Mouse (Mus musculus) limb, embryonic 15.5 days (tissue): ENCODE results near the gene Coro6. TPM values are rescaled to one million over a fixed set of nuclear protein-coding genes. Genes with fewer than 3 reads are reported as not detected.
A peak's percentile ranks its signal among the peaks of the same experiment; 100 is the strongest.

Experiments used
- ATAC-seq: fragments of 200-750 bp; cut with Nextera tagmentation; 2 replicates; pipeline ENCODE4 v1.8.0; 2017; ENCODE audit warnings: low read depth, moderate TSS enrichment; ENCODE audit not compliant: insufficient number of reproducible peaks, low FRiP score, low TSS enrichment
- H3K27ac ChIP-seq: fragments of 300-500 bp; sonication (generic); 2 replicates; pipeline ENCODE4 v1.5.1; 2015; ENCODE audit warnings: moderate library complexity, mild to moderate bottlenecking, inconsistent platforms
- H3K27me3 ChIP-seq: fragments of 300-500 bp; sonication (generic); 2 replicates; pipeline ENCODE4 v1.6.1; 2015; ENCODE audit warnings: inconsistent platforms
- H3K36me3 ChIP-seq: fragments of 300-500 bp; sonication (generic); 2 replicates; pipeline ENCODE4 v1.6.1; 2015; ENCODE audit warnings: inconsistent platforms
- H3K4me1 ChIP-seq: fragments of 300-500 bp; sonication (generic); 2 replicates; pipeline ENCODE4 v1.6.1; 2015; ENCODE audit warnings: inconsistent platforms
- H3K4me2 ChIP-seq: fragments of 300-500 bp; sonication (generic); 2 replicates; pipeline ENCODE4 v1.6.1; 2015; ENCODE audit warnings: mild to moderate bottlenecking, inconsistent platforms
- H3K4me3 ChIP-seq: fragments of 300-500 bp; sonication (generic); 2 replicates; pipeline ENCODE4 v1.5.1; 2015; ENCODE audit warnings: mild to moderate bottlenecking, inconsistent platforms
- H3K9ac ChIP-seq: fragments of 300-500 bp; sonication (generic); 2 replicates; pipeline ENCODE4 v1.6.1; 2015; ENCODE audit warnings: inconsistent platforms
- H3K9me3 ChIP-seq: fragments of 300-500 bp; sonication (generic); 2 replicates; pipeline ENCODE4 v1.6.1; 2016; ENCODE audit warnings: inconsistent platforms
- WGBS: fragments of 180-500 bp; shearing (Covaris S2); methylation state at CpG from one replicate; pipeline ENCODE4 v1.1.7; 2015; 5-methylcytosine and 5-hydroxymethylcytosine counted together
- polyA plus RNA-seq: library from polyadenylated mRNA; unstranded; fragments of >200 nt; fragmentation: Nextera tagmentation; extraction: Ambion mirVana; gene quantifications from 2 replicates; pipeline ENCODE4 v1.2.1, GENCODE M21; 2015

Gene Coro6
- polyA plus RNA-seq, 1 experiment from 2014 or later = 2.2 TPM

DNA sequence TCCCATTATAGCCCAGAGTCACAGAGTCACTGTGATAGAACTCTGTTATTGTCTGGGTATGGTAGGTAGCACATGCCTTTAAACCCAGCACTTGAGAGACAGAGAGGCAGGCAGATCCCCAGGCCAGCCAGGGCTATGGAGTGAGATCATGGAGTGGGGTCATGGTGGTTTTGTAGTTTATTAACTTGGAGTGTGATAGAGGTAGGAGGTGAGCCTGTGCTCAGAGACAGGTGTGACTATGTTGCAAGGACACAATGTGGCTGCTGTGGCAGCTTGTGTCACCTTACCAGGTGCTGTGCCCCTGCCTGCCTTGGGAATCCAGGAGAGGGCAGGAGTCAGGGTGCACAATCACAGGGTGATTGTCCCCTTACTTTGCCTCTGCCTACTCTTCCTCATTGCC, 33.3 kb downstream of the Coro6 start:
- no peaks in the 10 kb centered on the region for H3K9me3 ChIP-seq
- H3K4me1 ChIP-seq = peaks cover 77% of the 10 kb centered on the region
- H3K27ac ChIP-seq = no peak overlapping the region
- H3K4me2 ChIP-seq = no peak overlapping the region
- H3K9ac ChIP-seq = no peak overlapping the region; the same call in 1 of the 2 replicates
- no peak for ATAC-seq
- no peak overlapping the region for H3K4me3 ChIP-seq
- peaks cover 14% of the 10 kb centered on the region for H3K36me3 ChIP-seq
- H3K27me3 ChIP-seq = no peaks in the 10 kb centered on the region

DNA sequence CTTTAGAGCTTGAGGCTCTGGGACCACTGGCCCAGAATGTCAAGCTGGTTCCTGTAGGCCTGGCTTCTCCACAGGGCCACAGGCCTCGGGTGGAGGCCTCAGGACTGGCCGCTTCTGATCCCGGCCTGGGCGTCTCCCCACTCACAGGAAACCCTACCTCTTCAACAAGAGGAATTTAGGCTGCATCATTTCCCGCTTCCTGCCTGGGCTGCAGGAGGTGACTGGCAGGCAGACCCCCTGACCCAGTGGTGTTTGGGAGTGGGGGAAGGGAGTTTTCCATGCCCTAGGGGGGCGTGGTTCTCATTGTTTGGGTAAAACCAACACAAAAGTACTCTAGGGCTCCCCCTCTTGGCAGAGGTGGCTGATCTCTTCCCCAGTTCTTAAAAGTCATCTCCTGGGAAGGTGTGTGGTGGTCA, 35.1 kb downstream of the Coro6 start:
- Histone ChIP-seq H3K36me3 (peaks cover 22% of the 10 kb centered on the region), H3K27me3 (no peaks in the 10 kb centered on the region), H3K4me3 (no peak overlapping the region), H3K27ac (peak overlapping the region; percentile 65), H3K9ac (no peak overlapping the region), H3K9me3 (no peaks in the 10 kb centered on the region), H3K4me1 (peaks cover 67% of the 10 kb centered on the region), H3K4me2 (no peak overlapping the region)
- 36% methylated on average over 6 of the region's 6 CpGs for WGBS
- no peak for ATAC-seq

DNA sequence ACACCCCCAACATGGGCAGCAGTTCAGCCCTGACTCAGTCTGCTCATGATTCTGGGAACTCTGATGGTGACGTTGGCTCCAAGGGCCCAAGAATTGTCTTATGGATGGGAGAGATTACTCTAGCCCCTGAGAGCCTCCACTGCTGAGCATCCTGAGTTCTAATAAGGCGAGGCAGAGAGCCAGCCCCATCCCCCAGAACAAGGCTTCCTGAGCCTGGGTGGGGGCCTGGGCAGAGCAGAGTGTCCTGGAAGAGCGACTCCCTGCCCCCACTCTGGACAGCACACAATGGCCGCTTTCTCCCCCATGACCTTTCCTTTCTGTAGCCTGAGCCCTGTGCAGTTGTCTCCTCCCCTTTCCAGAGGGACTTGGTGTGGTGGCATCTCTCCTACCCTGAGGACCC, 35.6 kb downstream of the Coro6 start:
- 73% methylated on average over 4 of the region's 4 CpGs for WGBS
- Histone ChIP-seq H3K9ac (no peak overlapping the region), H3K36me3 (peaks cover 27% of the 10 kb centered on the region)

DNA sequence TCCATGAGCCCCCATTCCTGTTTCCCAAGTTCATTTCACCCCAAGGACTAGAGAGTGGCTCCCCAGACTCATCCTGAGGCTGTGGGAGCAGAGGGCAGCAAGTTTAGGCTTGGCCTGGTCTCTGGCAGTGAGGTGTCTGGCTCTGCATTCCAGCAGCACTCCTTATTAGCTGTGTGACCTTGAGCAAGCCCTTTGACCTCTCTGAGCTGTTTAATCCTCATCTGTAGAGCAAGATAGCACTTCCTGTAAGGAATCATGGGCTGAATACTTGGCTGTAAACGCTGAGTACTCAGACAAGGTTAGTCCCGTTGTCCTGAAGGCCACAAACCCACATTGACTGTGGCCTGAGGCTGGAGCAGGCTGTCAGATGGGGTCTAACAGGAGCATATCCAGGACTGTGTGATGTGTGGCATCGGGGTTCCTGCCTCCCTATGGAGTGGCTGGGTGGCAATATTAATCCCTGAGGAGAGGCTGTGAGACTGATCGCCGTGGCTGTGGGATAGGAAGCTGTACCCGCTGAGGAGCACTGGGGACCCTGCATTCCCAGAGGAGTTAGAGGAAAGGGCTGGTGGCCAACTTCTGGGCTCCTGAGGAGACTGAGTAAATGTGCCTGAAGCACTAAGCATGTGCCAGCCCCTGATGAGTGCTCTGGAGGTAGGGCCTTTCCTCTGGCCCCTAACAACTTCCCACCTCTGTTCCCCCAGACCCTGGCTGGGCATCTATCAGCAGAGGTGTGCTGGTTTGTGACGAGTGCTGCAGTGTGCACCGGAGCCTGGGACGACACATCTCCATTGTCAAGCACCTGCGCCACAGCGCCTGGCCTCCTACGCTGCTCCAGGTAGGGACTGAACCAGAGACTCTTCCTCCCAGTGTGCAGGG, 36.3 kb downstream of the Coro6 start:
- Histone ChIP-seq H3K27me3 (no peaks in the 10 kb centered on the region), H3K9me3 (no peaks in the 10 kb centered on the region), H3K4me2 (no peak overlapping the region), H3K9ac (no peak overlapping the region), H3K27ac (peak overlapping the region; percentile 43; the same call in 1 of the 2 replicates), H3K4me1 (peaks cover 72% of the 10 kb centered on the region), H3K4me3 (no peak overlapping the region), H3K36me3 (peaks cover 34% of the 10 kb centered on the region)
- WGBS = 76% methylated on average over 12 of the region's 12 CpGs
- no peak for ATAC-seq

More for the DNA sequence above, 35.6 kb downstream of the Coro6 start:
- Histone ChIP-seq H3K4me3 (no peak overlapping the region), H3K4me2 (no peak overlapping the region), H3K27ac (peak overlapping the region; percentile 43; the same call in 1 of the 2 replicates), H3K27me3 (no peaks in the 10 kb centered on the region), H3K9me3 (no peaks in the 10 kb centered on the region), H3K4me1 (peaks cover 67% of the 10 kb centered on the region)
- ATAC-seq = no peak

- Histone ChIP-seq H3K9ac (no peak overlapping the region), H3K9me3 (no peaks in the 10 kb centered on the region), H3K4me2 (no peak overlapping the region), H3K36me3 (peaks cover 42% of the 10 kb centered on the region), H3K4me3 (no peak overlapping the region), H3K27ac (no peak overlapping the region), H3K4me1 (peaks cover 64% of the 10 kb centered on the region), H3K27me3 (no peaks in the 10 kb centered on the region)
- ATAC-seq = no peak
- 82% methylated on average over 7 of the region's 7 CpGs for WGBS
Measured at GRCm38 (mm10) chr11:77499354-77499753, 37.1 kb downstream of the Coro6 start.

GRCm38 (mm10) chr11:77500361-77501325, 38.4 kb downstream of the Coro6 start:
- H3K4me1 ChIP-seq = peaks cover 51% of the 10 kb centered on the region
- WGBS = 75% methylated on average over 17 of the region's 17 CpGs
- no peak overlapping the region for H3K4me3 ChIP-seq
- H3K4me2 ChIP-seq = no peak overlapping the region
- no peak overlapping the region for H3K27ac ChIP-seq
- no peaks in the 10 kb centered on the region for H3K27me3 ChIP-seq
- no peaks in the 10 kb centered on the region for H3K9me3 ChIP-seq
- no peak for ATAC-seq
- H3K36me3 ChIP-seq = peaks cover 54% of the 10 kb centered on the region
- H3K9ac ChIP-seq = no peak overlapping the region

DNA sequence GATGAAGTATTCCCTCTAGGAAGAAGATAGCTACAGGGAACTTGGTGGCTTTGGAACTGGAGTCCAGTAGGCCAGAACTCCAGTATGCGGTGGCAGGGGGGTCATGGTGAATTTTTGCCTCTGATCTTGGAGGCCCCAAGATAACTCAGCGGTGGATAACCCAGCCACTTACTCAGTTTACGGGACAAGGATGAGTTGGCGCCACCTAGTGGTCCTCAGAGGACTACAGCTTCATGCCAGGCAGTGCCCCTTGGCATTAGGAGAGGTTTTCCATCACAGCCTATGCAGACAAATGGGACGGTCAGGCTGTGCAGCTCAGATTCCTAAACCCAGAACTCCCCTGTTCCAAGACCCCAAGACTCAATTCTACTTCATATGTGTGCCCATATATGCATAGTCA, 39.2 kb downstream of the Coro6 start:
- 18% methylated on average over 5 of the region's 5 CpGs for WGBS
- Histone ChIP-seq H3K27ac (no peak overlapping the region), H3K36me3 (peaks cover 62% of the 10 kb centered on the region), H3K9ac (no peak overlapping the region), H3K4me3 (no peak overlapping the region), H3K9me3 (no peaks in the 10 kb centered on the region), H3K27me3 (no peaks in the 10 kb centered on the region), H3K4me1 (peaks cover 44% of the 10 kb centered on the region), H3K4me2 (no peak overlapping the region)
- no peak for ATAC-seq

GRCm38 (mm10) chr11:77501971-77502370, 39.8 kb downstream of the Coro6 start:
- Histone ChIP-seq H3K27me3 (no peaks in the 10 kb centered on the region), H3K9me3 (no peaks in the 10 kb centered on the region), H3K4me3 (no peak overlapping the region), H3K4me2 (no peak overlapping the region), H3K36me3 (peaks cover 68% of the 10 kb centered on the region), H3K27ac (no peak overlapping the region), H3K4me1 (peaks cover 47% of the 10 kb centered on the region), H3K9ac (no peak overlapping the region)
- 88% methylated on average over 4 of the region's 4 CpGs for WGBS
- no peak for ATAC-seq

GRCm38 (mm10) chr11:77502481-77502880, 40.3 kb downstream of the Coro6 start:
- WGBS = 78% methylated on average over 6 of the region's 6 CpGs
- ATAC-seq = no peak
- Histone ChIP-seq H3K27me3 (no peaks in the 10 kb centered on the region), H3K4me2 (no peak overlapping the region), H3K9me3 (no peaks in the 10 kb centered on the region), H3K9ac (no peak overlapping the region), H3K4me1 (peaks cover 47% of the 10 kb centered on the region), H3K4me3 (no peak overlapping the region), H3K36me3 (peaks cover 73% of the 10 kb centered on the region), H3K27ac (no peak overlapping the region)

DNA sequence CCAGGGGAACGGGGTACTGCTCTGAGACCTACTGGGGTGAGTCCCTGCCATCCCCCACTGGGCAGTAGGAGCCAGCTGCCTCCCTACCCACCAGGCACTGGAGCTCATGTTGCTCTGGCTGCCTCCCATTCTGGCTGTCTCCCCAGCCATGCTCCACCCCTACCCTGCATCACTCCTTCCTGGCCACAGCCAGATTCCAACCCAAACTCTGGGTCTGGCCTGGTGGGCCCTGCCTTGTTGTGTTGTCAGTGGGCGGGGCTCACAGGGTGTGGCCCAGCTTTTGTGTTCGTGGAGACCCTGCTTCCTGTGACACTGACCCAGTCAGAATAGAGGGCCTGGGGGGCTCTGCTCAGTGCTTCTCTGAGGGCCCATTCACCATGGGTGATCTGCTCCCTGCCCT, 41.3 kb downstream of the Coro6 start:
- H3K4me1 ChIP-seq = peaks cover 46% of the 10 kb centered on the region
- peaks cover 75% of the 10 kb centered on the region for H3K36me3 ChIP-seq
- H3K9ac ChIP-seq = no peak overlapping the region
- 57% methylated on average over 3 of the region's 3 CpGs for WGBS
- 0 out of 2 replicates have a peak overlapping the region, but pooled peaks have one; percentile 0 for H3K27ac ChIP-seq
- H3K4me3 ChIP-seq = no peak overlapping the region
- no peak overlapping the region for H3K4me2 ChIP-seq
- no peak for ATAC-seq
- H3K9me3 ChIP-seq = no peaks in the 10 kb centered on the region
- no peaks in the 10 kb centered on the region for H3K27me3 ChIP-seq

DNA sequence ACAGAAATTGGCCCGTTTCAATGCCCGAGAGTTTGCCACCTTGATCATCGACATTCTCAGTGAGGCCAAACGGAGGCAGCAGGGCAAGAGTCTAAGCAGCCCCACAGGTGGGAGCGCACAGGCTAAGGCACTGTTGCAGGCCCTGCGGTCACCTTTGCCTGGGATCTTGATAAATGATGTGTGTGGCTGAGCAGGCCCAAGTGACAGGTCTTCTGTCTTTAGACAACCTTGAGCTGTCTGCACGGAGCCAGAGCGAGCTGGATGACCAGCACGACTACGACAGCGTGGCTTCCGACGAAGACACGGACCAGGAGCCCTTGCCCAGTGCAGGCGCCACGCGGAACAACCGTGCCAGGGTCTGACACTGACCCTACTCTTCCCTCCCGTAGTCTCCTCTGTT, 42.2 kb downstream of the Coro6 start:
- 92% methylated on average over 19 of the region's 19 CpGs for WGBS
- no peaks in the 10 kb centered on the region for H3K9me3 ChIP-seq
- H3K27ac ChIP-seq = 0 out of 2 replicates have a peak overlapping the region, but pooled peaks have one; percentile 0
- H3K27me3 ChIP-seq = no peaks in the 10 kb centered on the region
- peaks cover 77% of the 10 kb centered on the region for H3K36me3 ChIP-seq
- no peak overlapping the region for H3K4me2 ChIP-seq
- H3K9ac ChIP-seq = no peak overlapping the region
- peaks cover 52% of the 10 kb centered on the region for H3K4me1 ChIP-seq
- no peak for ATAC-seq
- no peak overlapping the region for H3K4me3 ChIP-seq
